In the genomic region with DNA sequence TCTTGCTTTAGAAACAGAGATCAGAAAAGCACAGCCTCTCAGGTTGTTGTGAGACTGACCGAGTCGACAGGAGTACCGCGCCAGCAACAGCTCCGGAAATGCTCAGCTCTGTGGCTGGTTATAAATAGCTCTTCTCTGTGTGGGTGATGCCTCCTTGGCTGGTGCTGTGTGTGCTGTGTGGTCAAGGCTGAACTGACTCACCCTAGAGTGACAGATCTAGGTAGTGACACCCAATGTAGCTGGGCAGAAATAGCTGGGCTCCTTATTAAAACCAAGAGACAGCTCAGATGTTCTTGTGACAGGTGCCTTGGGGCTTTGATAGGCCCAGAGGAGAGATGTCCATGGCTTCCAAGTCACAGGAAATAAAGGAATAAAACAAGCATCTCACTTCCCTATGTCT, we compare ENCODE assay signal across 9 mouse cellular contexts.
DNase-seq lines count a peak whose midpoint lies in the region; ATAC-seq lines count a peak whose summit lies in the region.
"Had no signal": no experiment of that assay in that cellular context is flagged by ENCODE, and none has a peak within 500 bp of the region (broad histone marks: within the 10 kb centered on the region; RNA-seq: fewer than 3 reads in every experiment).

No protein-coding gene starts in this region.

- WGBS in heart, embryonic 11.5 days (ENCODE audit: insufficient replicate concordance) = 41% methylated on average over 5 of the region's 5 CpGs
- WGBS in forebrain, embryonic 11.5 days = 92% methylated on average over 5 of the region's 5 CpGs

- H3K4me1 ChIP-seq in heart, embryonic 11.5 days (ENCODE audit: control insufficient read depth, insufficient read depth, low read length) = peaks cover 17% of the 10 kb centered on the region
- no peaks in the 10 kb centered on the region for H3K4me1 ChIP-seq in forebrain, embryonic 11.5 days (replicated peaks; ENCODE audit: control insufficient read depth, insufficient read depth, low read length)
- H3K4me1 ChIP-seq: lung, embryonic 15.5 days had no signal

- DNase-seq in lung, postnatal 25 days (ENCODE audit: low spot score) = peak; percentile 42
- no peak for DNase-seq in lung, postnatal 10 days
- DNase-seq in cerebellum, adult 18-20 months = peak; percentile 47 to 62
- peak; percentile 53 for DNase-seq in thymus, postnatal 4 days
- DNase-seq in forebrain, embryonic 11.5 days (ENCODE audit: low spot score) = no peak
- no peak for DNase-seq in c-Kit-positive CD71-positive TER-119-positive erythroid progenitor cells, embryonic 14.5 days (ENCODE audit: low spot score)

- H3K9ac ChIP-seq in heart, embryonic 11.5 days (ENCODE audit: low read depth, low read length) = no peak overlapping the region
- no peak overlapping the region for H3K9ac ChIP-seq in forebrain, embryonic 11.5 days (ENCODE audit: low read length)
- H3K9ac ChIP-seq: lung, embryonic 15.5 days had no signal

- no peaks in the 10 kb centered on the region for H3K9me3 ChIP-seq in heart, embryonic 11.5 days (replicated peaks; ENCODE audit: control insufficient read depth, low read length)
- H3K9me3 ChIP-seq in forebrain, embryonic 11.5 days (ENCODE audit: control insufficient read depth, low read length) = no peaks in the 10 kb centered on the region
- H3K9me3 ChIP-seq: lung, embryonic 15.5 days had no signal

- no peak overlapping the region for H3K4me3 ChIP-seq in heart, embryonic 11.5 days (ENCODE audit: low read depth, low read length)
- H3K4me3 ChIP-seq in forebrain, embryonic 11.5 days (ENCODE audit: low read depth, low read length) = no peak overlapping the region
- H3K4me3 ChIP-seq: lung, embryonic 15.5 days had no signal

- H3K27ac ChIP-seq in heart, embryonic 11.5 days (ENCODE audit: low read depth, low read length) = peak overlapping the region; percentile 18; the same call in 1 of the 2 replicates
- H3K27ac ChIP-seq in forebrain, embryonic 11.5 days (ENCODE audit: low read depth, low read length) = no peak overlapping the region
- H3K27ac ChIP-seq: lung, embryonic 15.5 days had no signal

- no peaks in the 10 kb centered on the region for H3K36me3 ChIP-seq in heart, embryonic 11.5 days (ENCODE audit: control insufficient read depth, insufficient read depth, low read length)
- H3K36me3 ChIP-seq in forebrain, embryonic 11.5 days (ENCODE audit: control insufficient read depth, insufficient read depth, low read length) = no peaks in the 10 kb centered on the region
- H3K36me3 ChIP-seq: lung, embryonic 15.5 days had no signal

- H3K27me3 ChIP-seq in heart, embryonic 11.5 days (ENCODE audit: control insufficient read depth, insufficient read depth, low read length) = no peaks in the 10 kb centered on the region
- H3K27me3 ChIP-seq in forebrain, embryonic 11.5 days (ENCODE audit: control insufficient read depth, insufficient read depth, low read length) = no peaks in the 10 kb centered on the region
- H3K27me3 ChIP-seq: lung, embryonic 15.5 days had no signal

- ATAC-seq in heart, embryonic 11.5 days (replicated peaks; ENCODE audit: insufficient number of reproducible peaks, low FRiP score, low TSS enrichment) = peak; percentile 65; the same call in 1 of the 2 replicates
- ATAC-seq in monocyte, adult 5-6 weeks (replicated peaks; ENCODE audit: insufficient number of reproducible peaks, low FRiP score, low TSS enrichment, poor library complexity, severe bottlenecking) = peak; percentile 98
- ATAC-seq in forebrain, embryonic 11.5 days (replicated peaks; ENCODE audit: low FRiP score) = no peak

- no peak overlapping the region for H3K4me2 ChIP-seq in heart, embryonic 11.5 days
- H3K4me2 ChIP-seq in forebrain, embryonic 11.5 days (ENCODE audit: low read depth, low read length, severe bottlenecking) = no peak overlapping the region
- H3K4me2 ChIP-seq: lung, embryonic 15.5 days had no signal

Comparison
In these comparisons a context has a peak if more than half of its experiments do, and no peak if none do; other contexts are left out.
1. DNase-seq: peak in lung, postnatal 25 days (single experiment), cerebellum, adult 18-20 months (2 of 2) and thymus, postnatal 4 days (single experiment); none in lung, postnatal 10 days (single experiment), forebrain, embryonic 11.5 days (single experiment) and c-Kit-positive CD71-positive TER-119-positive erythroid progenitor cells, embryonic 14.5 days (single experiment).